Mouse (Mus musculus) cerebral cortex, adult 2 months (tissue): ENCODE measurements around the gene Tnfsf13.

Experiments
- WGBS: fragments of 180-500 bp; shearing (Covaris S2); methylation state at CpG from one replicate; pipeline ENCODE4 v1.1.7; 2018; 5-methylcytosine and 5-hydroxymethylcytosine counted together

Tnfsf13 gene

GRCm38 (mm10) chr11:69685526-69686148, at the start of gene Tnfsf13:
Gene Tnfsf13 (minus strand): TSS chr11:69685784.
- 36% methylated on average over 10 of the region's 10 CpGs for WGBS

- 56% methylated on average over 3 of the region's 3 CpGs for WGBS
Observed at GRCm38 (mm10) chr11:69731408-69731807, 45.8 kb upstream of the Tnfsf13 start.

- 28% methylated on average over 3 of the region's 3 CpGs for WGBS
Observed at GRCm38 (mm10) chr11:69729063-69729462, 43.5 kb upstream of the Tnfsf13 start.

DNA sequence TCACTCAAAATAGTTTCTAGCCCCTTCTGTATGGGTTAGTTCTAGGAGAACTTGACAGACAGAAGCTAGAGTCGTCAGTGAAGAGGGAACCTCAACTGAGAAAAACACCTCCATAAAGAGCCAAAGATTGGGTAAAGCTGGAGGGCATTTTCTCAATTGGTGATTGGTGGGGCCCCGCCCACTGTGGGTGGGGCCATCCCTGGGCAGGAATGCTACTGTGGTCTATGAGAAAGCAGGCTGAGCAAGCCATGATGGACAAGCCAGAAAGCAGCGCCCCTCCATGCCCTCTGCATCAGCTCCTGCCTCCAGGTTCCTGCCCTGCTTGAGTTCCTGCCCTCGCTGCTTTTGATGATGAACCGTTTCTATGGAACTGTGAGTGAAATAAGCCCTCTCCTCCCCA, 40.4 kb upstream of the Tnfsf13 start:
- 57% methylated on average over 5 of the region's 5 CpGs for WGBS

- 69% methylated on average over 2 of the region's 2 CpGs for whole genome bisulfite sequencing
Observed at GRCm38 (mm10) chr11:69723074-69723473, 37.5 kb upstream of the Tnfsf13 start.

- WGBS: 84% methylated on average over 6 of the region's 6 CpGs
Observed at GRCm38 (mm10) chr11:69720852-69721251, 35.3 kb upstream of the Tnfsf13 start.

DNA sequence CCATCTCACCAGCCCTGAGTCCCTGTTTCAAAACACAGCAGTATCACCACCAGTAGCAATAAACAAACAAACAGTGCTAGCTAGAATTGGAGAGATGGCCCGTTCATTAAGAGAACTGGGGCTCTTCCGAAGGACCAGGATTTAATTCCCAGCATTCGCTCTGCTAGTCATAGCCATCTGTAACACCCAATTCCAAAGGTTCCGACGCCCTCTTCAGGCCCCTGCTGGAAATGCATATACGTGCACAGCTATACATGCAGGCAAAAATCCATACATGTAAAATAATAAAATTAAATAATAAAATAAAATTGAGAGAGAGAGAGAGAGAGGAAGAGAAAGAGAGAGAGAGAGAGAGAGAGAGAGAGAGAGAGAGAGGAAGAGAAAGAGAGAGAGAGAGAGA, 33.8 kb upstream of the Tnfsf13 start:
- 75% methylated on average over 6 of the region's 6 CpGs for WGBS

DNA sequence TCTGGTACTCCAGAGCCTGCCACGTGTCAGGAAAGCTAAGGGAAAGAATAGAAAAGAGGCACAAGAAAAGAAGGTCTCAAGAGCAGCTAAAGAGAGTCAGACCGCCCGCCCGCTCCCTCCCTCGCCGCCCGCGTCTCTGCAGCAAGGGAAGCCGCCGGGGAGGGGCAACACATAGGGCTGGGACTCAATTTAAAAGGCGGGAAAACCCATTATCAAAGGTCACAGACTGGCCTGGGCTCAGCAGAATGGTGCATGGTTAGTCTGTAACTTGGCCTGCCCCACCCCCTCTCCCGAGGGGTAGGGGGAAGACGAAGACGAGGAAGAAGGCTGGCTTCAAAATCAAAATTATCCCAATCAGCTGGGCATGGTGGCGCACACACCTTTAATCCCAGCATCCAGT, 33.1 kb upstream of the Tnfsf13 start:
- WGBS: 38% methylated on average over 15 of the region's 15 CpGs

GRCm38 (mm10) chr11:69716953-69717352, 31.4 kb upstream of the Tnfsf13 start:
- WGBS: 79% methylated on average over 4 of the region's 4 CpGs

DNA sequence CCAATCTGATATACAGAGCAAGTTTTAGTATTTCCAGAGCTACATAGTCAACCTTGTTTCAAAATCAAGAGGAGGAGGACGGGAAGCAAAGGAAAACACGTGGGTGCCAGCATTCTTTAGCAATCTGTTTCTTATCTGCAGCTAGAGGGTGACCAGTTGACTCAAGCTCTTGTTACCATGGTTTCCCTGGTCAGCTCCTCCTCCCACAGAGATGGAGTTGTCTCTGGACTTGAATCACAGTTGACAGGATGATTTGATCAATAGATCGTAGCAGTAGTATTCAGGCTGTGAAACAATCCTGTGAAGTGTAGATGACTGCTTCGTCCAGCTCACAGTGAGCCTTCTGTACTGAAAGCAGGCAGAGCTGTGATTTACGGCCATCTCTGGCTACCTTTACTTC, 30.3 kb upstream of the Tnfsf13 start:
- WGBS: 31% methylated on average over 5 of the region's 5 CpGs

DNA sequence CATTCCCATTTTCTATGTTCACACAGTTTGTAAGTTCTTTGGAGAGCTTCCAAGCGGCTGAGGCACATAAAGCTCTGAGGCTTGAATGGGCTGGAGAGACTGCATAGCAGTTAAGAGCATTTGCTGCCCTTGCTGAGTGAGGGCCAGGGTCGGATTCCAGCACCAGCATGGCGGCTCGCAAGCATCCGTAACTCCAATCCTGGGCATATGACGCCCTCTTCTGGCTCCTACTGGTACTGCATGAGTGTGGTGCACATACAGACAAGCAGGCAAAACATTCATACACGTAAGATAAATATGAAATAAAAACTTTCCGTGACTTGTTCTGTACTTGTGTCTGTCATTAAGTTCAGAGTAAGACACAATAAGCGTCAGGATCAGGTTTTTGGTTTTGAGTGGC, 29.9 kb upstream of the Tnfsf13 start:
- 63% methylated on average over 9 of the region's 9 CpGs for WGBS

GRCm38 (mm10) chr11:69714636-69715329, 29.2 kb upstream of the Tnfsf13 start:
- WGBS: 84% methylated on average over 18 of the region's 18 CpGs

- 89% methylated on average over 20 of the region's 20 CpGs for WGBS
Observed at GRCm38 (mm10) chr11:69712954-69713672, 27.5 kb upstream of the Tnfsf13 start.

GRCm38 (mm10) chr11:69711082-69711481, 25.5 kb upstream of the Tnfsf13 start:
- 85% methylated on average over 2 of the region's 2 CpGs for WGBS

DNA sequence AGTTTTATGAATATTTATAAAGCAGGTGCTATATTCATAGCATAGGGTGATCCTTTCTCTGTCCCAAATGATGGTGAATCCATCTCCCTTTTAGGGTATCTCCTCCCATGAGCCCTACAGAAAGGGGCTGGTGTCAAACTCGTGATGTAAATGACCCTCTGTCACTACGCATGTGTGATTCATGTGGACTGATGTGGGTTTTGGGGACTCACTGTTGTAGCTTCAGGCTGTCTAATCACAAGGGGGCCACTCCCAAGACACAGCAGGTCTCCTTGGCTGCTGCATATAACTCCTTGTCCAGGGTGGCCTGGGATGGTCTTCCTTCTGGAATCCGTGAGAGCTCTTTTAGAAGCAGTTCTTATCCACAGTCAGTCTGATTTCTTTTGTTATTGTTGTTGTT, 24.9 kb upstream of the Tnfsf13 start:
- WGBS: 83% methylated on average over 3 of the region's 3 CpGs

DNA sequence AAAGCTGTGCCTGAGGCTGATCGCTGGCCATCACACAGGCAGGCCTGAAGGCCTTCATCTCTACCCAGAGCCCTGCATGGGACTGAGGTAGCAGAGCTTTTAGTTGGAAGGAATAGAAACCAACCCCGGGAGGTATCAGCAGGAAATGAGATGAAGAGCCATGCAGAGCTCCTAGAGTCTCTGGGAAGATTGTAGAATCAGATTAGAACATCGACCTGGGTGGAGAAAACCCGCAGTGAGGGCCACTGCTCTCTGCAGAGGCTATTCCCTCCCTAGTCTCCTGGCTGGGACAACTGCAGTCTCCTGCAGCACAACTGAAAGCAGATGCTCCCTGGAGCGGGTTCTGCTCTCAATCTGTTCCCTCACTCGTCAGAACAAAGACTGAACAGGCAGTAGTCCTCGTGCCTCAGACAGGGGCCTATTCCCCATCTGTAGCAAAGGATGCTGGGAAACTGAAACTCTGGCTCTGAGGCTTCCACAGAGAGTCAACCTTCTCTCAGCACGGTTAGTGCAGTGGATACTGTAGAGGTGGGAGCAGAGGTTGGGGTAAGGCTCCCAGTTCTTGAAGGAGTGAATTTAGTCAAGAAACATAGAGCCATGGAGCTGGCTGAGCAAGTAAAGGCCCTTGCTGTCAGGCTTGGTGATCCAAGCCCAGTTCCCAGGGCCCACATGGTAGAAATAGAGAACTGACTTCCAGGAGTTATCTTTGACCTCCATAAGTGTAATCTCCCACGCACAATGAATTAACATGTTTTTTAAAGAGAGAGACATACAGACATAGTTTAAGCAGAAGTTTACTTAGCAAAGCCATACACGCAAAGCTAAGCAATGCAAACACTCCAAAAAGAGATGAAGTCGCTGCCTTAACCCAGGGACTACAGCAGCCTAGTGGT, 24.2 kb upstream of the Tnfsf13 start:
- 60% methylated on average over 11 of the region's 11 CpGs for WGBS

- 90% methylated on average over 3 of the region's 3 CpGs for WGBS
Observed at GRCm38 (mm10) chr11:69708614-69709265, 23.2 kb upstream of the Tnfsf13 start.

- whole genome bisulfite sequencing: 93% methylated on average over 4 of the region's 4 CpGs
Observed at GRCm38 (mm10) chr11:69707873-69708381, 22.3 kb upstream of the Tnfsf13 start.

DNA sequence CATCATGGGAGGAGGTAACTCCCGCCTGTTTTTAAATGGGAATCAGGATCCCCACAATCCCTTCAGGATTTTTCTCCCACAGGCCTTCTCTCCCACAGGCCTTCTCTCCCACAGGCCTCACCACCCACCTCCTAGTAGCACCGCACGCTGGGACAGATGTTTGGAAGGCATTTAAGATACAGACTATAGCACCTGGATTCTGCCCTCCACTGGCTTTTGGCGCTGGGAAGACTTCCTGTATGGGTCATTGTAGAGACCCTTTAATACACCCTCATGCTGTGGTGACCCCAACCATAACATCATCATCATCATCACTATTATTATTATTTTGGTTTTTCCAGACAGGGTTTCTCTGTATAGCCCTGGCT, 21.9 kb upstream of the Tnfsf13 start:
- 76% methylated on average over 4 of the region's 4 CpGs for WGBS

GRCm38 (mm10) chr11:69706775-69707479, 21.3 kb upstream of the Tnfsf13 start:
- 37% methylated on average over 6 of the region's 6 CpGs for WGBS

- 61% methylated on average over 2 of the region's 2 CpGs for WGBS
Observed at GRCm38 (mm10) chr11:69704613-69705010, 19.0 kb upstream of the Tnfsf13 start.
